Mouse (Mus musculus) kidney, adult 10 weeks (tissue): ENCODE results near the gene Aldoart1. TPM values are rescaled to one million over a fixed set of nuclear protein-coding genes. Genes with fewer than 3 reads are reported as not detected.

Experiments
- polyA plus RNA-seq: library from polyadenylated mRNA; stranded (reverse); fragments of 350-450 nt; fragmentation: Illumina TruSeq; extraction: RNeasy Lipid Tissue Mini Kit (QIAGEN cat#74804); gene quantifications from one replicate; pipeline ENCODE4 v1.2.3, GENCODE M21; 2014; ENCODE audit warnings: low read depth, low replicate concordance

Gene Aldoart1
- not detected for polyA plus RNA-seq

DNA sequence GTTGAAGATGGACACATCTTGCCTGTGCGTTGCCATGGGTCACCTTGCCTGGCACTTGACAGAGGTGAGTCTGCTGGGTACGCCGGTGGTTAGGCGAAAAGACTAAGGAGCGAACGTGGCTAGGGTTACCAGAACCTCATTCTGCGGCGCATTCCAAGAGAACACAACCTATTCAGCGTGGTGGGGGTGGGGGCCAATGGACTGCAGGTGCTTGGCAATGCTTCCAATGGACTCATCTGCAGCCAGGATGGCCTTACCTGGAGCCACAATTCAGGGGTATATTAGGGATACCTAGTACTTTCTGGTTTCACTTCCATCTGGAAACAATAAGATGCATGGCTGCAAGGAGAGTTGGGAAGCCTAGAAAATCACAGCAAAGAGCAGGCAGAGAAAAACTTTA, at the start of gene Aldoart1:
Gene Aldoart1 (minus strand): TSS at position 101 of the 400 bp plus-strand sequence.

